8 mouse cellular contexts compared by ENCODE assay signal in the genomic region with DNA sequence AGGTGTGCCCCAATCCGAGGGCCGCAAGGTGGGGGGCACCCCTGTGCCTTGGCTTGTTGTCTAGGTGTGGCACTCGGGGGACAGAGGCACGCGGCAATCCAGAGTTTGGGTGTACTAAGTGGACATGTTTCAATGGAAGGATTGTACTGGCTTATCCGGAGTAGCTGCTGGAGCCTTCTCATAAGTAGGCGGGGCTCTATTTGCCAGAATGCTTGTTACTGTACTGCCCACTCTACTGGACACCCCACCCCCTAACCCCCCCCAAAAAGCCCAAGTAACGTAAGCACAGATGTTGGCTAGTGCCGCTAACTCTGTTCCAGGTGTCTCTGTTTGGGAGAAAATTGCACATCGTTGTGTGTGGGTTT. TPM values are rescaled to one million over a fixed set of nuclear protein-coding genes. Genes with fewer than 3 reads are reported as not detected.
DNase-seq lines count a peak whose midpoint lies in the region; ATAC-seq lines count a peak whose summit lies in the region.

No protein-coding gene starts in this region.

- peak; percentile 19; the same call in 1 of the 2 replicates for ATAC-seq in cerebellum, adult (ENCODE audit: insufficient number of reproducible peaks, low FRiP score, low TSS enrichment)
- ATAC-seq in forebrain, embryonic 11.5 days (replicated peaks; ENCODE audit: low FRiP score), result no peak; the same call in 1 of the 2 replicates

- peak overlapping the region; percentile 94 for H3K4me2 ChIP-seq in forebrain, embryonic 11.5 days (ENCODE audit: low read depth, low read length, severe bottlenecking)

- no peaks in the 10 kb centered on the region for H3K4me1 ChIP-seq in forebrain, embryonic 11.5 days (replicated peaks; ENCODE audit: control insufficient read depth, insufficient read depth, low read length)

- no peaks in the 10 kb centered on the region for H3K9me3 ChIP-seq in forebrain, embryonic 11.5 days (ENCODE audit: control insufficient read depth, low read length)

- no peak for DNase-seq in cerebellum, adult 11 months
- DNase-seq in ES-CJ7 (ENCODE audit: low read depth, low spot score) (peak; percentile 28), liver (peak; percentile 40)
- no peak for DNase-seq in forebrain, embryonic 11.5 days (ENCODE audit: low spot score)
- peak; percentile 39 for DNase-seq in neural tube, embryonic 10.5 days (ENCODE audit: extremely low spot score, low spot score)
- no peak for DNase-seq in cerebellum, postnatal 14 days
- DNase-seq in spleen, postnatal 10 days (ENCODE audit: low spot score in 2 of 2), result no peak

- H3K27me3 ChIP-seq in forebrain, embryonic 11.5 days (ENCODE audit: control insufficient read depth, insufficient read depth, low read length), result no peaks in the 10 kb centered on the region

- peak overlapping the region; percentile 82 for H3K4me3 ChIP-seq in forebrain, embryonic 11.5 days (ENCODE audit: low read depth, low read length)

- whole genome bisulfite sequencing in forebrain, embryonic 11.5 days, result 5% methylated on average over 10 of the region's 10 CpGs

- peak overlapping the region; percentile 79 for H3K9ac ChIP-seq in forebrain, embryonic 11.5 days (ENCODE audit: low read length)

- H3K27ac ChIP-seq in forebrain, embryonic 11.5 days (ENCODE audit: low read depth, low read length), result 0 out of 2 replicates have a peak overlapping the region, but pooled peaks have one; percentile 18

- no peaks in the 10 kb centered on the region for H3K36me3 ChIP-seq in forebrain, embryonic 11.5 days (ENCODE audit: control insufficient read depth, insufficient read depth, low read length)

RNA-seq across cellular contexts. Expression of gene Vps8, which starts 0.6 kb away (rescaled TPM):
- polyA plus RNA-seq in forebrain, embryonic 11.5 days (2014; fragmentation: Nextera tagmentation; extraction: Ambion mirVana), result 25.5 and 25.9 TPM in 2 replicates

Comparison
In these comparisons a context has a peak if more than half of its experiments do, and no peak if none do; other contexts are left out.
1. DNase-seq: peak in ES-CJ7 (single experiment), liver (single experiment) and neural tube, embryonic 10.5 days (single experiment); none in cerebellum, adult 11 months (single experiment), forebrain, embryonic 11.5 days (single experiment), cerebellum, postnatal 14 days (0 of 2) and spleen, postnatal 10 days (0 of 2).